Mouse (Mus musculus): Measurements from ENCODE around the gene Pdhb. TPM values are rescaled to one million over a fixed set of nuclear protein-coding genes. Genes with fewer than 3 reads are reported as not detected.

The Pdhb gene
- polyA plus RNA-seq, 1 experiment from 2014 or later: 285 TPM

DNA sequence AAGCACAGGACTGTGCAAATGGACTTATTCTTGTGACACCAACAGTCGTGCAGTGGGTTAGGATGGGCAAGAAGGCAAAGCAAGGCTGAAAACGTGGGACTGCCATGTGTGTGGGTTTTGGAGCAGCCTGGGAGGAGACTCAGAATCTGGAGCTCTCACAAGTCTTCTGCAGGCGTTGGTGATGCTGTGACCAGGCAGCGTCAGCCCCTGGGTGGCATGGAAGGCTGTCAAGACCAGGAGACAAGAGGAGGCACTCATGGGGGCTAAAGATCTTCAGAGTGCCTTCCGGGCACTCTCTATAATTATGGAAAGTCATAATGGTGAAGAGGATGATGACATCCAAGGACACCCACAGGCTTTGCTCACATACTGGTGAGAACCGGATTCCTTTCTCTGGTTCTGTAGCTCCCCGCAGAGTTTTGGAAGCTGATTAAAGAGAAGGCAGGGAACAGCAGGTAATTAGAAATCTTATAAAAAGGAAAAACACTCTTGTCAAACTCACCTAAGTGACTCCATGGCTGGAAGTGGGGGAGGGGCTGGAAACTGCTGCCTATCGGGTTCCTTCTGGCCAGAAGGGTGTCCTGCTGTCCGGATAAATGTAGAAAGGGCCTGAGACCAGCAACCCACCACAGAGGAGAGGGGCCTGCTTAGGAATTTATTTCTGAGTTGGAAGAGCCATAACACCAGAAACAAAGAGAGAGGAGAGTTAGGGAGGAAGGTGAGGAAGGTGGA is 33.5 kb upstream of the Pdhb start:
- Histone ChIP-seq H3K27ac (ENCODE audit: low read depth, low read length) (no peak overlapping the region), H3K9ac (replicated peaks; ENCODE audit: low read depth, low read length) (no peak overlapping the region), H3K4me1 (ENCODE audit: control insufficient read depth, insufficient read depth, low read length) (no peaks in the 10 kb centered on the region), H3K9me3 (ENCODE audit: control insufficient read depth, low read length) (no peaks in the 10 kb centered on the region), H3K4me2 (ENCODE audit: low read depth, low read length) (no peak overlapping the region), H3K36me3 (ENCODE audit: control insufficient read depth, insufficient read depth, low read length) (no peaks in the 10 kb centered on the region), H3K27me3 (ENCODE audit: control insufficient read depth, insufficient read depth, low read length) (no peaks in the 10 kb centered on the region), H3K4me3 (ENCODE audit: low read depth, low read length) (no peak overlapping the region)
- 60% methylated on average over 9 of the region's 9 CpGs for WGBS
- no peak for ATAC-seq (ENCODE audit: low read depth)

DNA sequence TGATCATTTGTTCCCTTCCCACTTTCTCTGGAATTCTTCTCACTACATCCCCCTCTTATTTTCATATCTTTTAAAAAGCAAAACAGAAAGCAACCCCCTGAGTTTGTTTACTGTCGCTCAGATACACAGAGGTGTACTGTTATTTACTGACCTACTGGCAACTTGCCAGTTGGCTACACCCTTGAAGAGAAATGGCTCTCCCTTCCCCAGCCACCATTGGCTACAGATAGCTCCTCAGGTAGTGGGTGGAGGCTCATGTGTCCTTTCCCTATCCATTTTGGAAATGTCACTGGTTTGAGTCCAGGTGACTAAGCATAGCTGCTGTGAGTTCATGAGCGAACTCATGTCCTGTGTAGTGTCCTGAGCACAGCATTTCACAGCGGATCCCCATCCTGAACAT is 28.9 kb upstream of the Pdhb start:
- WGBS: 90% methylated on average over 3 of the region's 3 CpGs
- H3K27me3 ChIP-seq (ENCODE audit: control insufficient read depth, insufficient read depth, low read length): no peaks in the 10 kb centered on the region
- H3K4me3 ChIP-seq (ENCODE audit: low read depth, low read length): no peak overlapping the region
- no peak overlapping the region for H3K4me2 ChIP-seq (ENCODE audit: low read depth, low read length)
- H3K9ac ChIP-seq (replicated peaks; ENCODE audit: low read depth, low read length): no peak overlapping the region
- no peak for ATAC-seq (ENCODE audit: low read depth)
- H3K36me3 ChIP-seq (ENCODE audit: control insufficient read depth, insufficient read depth, low read length): no peaks in the 10 kb centered on the region
- no peak overlapping the region for H3K27ac ChIP-seq (ENCODE audit: low read depth, low read length)
- no peaks in the 10 kb centered on the region for H3K9me3 ChIP-seq (ENCODE audit: control insufficient read depth, low read length)
- no peaks in the 10 kb centered on the region for H3K4me1 ChIP-seq (ENCODE audit: control insufficient read depth, insufficient read depth, low read length)

DNA sequence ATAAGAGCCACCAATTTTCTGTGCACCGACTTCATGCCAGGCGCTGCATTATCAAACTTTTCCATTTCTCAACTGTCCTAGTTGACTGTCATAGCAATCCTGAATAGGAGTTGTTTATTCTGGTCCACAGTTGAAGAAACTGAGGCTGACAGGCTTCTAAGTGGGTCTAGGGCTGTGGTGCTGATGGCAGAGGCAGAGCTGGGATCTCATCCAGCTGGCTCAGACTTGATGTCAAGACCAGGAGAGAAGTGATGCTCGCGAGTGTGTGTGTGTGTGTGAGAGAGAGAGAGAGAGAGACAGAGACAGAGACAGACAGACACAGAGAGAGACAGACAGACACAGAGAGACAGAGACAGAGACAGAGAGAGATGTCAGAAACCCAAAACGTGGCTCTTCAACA is 27.9 kb upstream of the Pdhb start:
- H3K27ac ChIP-seq (ENCODE audit: low read depth, low read length): no peak overlapping the region
- H3K36me3 ChIP-seq (ENCODE audit: control insufficient read depth, insufficient read depth, low read length): no peaks in the 10 kb centered on the region
- no peak for ATAC-seq (ENCODE audit: low read depth)
- no peak overlapping the region for H3K4me2 ChIP-seq (ENCODE audit: low read depth, low read length)
- no peaks in the 10 kb centered on the region for H3K27me3 ChIP-seq (ENCODE audit: control insufficient read depth, insufficient read depth, low read length)
- H3K4me1 ChIP-seq (ENCODE audit: control insufficient read depth, insufficient read depth, low read length): no peaks in the 10 kb centered on the region
- 81% methylated on average over 5 of the region's 5 CpGs for WGBS
- H3K9ac ChIP-seq (replicated peaks; ENCODE audit: low read depth, low read length): no peak overlapping the region
- H3K9me3 ChIP-seq (ENCODE audit: control insufficient read depth, low read length): no peaks in the 10 kb centered on the region
- no peak overlapping the region for H3K4me3 ChIP-seq (ENCODE audit: low read depth, low read length)

DNA sequence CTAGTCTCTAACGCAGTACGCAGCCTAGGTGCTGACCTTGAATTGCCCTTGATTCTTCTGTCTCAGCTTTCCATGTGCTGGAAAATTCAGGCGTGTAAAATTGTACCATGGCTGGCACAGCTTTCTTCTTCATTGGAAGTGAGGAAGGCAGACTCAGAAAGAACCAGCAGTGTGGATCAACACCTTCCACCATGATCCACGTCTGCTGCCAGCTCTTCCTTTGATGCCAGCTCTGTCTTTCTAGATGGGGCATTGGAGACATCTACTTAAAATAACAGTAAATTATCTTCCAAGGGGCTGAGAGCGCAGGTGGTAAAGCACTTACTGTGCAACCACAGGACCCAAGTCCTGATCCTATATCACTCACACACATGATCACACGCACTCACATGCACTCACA is 19.9 kb upstream of the Pdhb start:
- no peak for ATAC-seq (ENCODE audit: low read depth)
- Histone ChIP-seq H3K4me2 (ENCODE audit: low read depth, low read length) (no peak overlapping the region), H3K4me1 (ENCODE audit: control insufficient read depth, insufficient read depth, low read length) (no peaks in the 10 kb centered on the region), H3K36me3 (ENCODE audit: control insufficient read depth, insufficient read depth, low read length) (no peaks in the 10 kb centered on the region), H3K9ac (replicated peaks; ENCODE audit: low read depth, low read length) (no peak overlapping the region), H3K4me3 (ENCODE audit: low read depth, low read length) (no peak overlapping the region), H3K27me3 (ENCODE audit: control insufficient read depth, insufficient read depth, low read length) (no peaks in the 10 kb centered on the region), H3K9me3 (ENCODE audit: control insufficient read depth, low read length) (no peaks in the 10 kb centered on the region), H3K27ac (ENCODE audit: low read depth, low read length) (no peak overlapping the region)
- 88% methylated on average over 6 of the region's 6 CpGs for WGBS

DNA sequence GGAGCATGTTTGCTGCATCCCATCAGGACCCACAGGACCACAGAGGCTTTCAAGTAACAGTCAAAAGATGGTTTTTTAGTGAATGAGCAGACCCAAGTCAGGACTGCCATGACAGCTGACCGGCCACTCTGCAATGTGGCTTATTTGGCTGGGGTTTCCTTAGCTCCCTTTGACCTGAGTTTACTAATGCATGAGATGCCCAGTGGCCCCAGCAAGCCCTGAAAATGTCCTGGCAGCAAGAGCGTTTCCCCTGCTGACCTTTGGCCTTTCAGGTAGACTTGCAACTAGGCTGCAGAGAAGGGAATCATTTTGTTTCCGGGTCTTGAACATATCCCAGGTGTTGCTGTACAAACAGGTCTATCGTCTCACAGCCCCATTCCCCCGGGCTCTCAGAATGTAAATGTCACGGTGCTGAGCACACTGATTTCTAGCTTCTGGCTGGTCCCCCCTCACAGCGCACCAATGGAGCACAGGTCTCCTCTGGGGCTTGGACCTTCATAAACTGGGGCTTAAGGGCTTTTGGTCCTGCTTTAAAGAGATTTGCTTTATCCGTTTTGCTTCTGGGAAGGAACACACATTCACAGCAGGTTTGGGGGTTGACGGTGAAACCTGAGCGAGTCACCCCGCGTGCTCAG is 18.6 kb upstream of the Pdhb start:
- no peak for ATAC-seq (ENCODE audit: low read depth)
- Histone ChIP-seq H3K9ac (replicated peaks; ENCODE audit: low read depth, low read length) (no peak overlapping the region), H3K4me3 (ENCODE audit: low read depth, low read length) (no peak overlapping the region), H3K4me1 (ENCODE audit: control insufficient read depth, insufficient read depth, low read length) (no peaks in the 10 kb centered on the region), H3K4me2 (ENCODE audit: low read depth, low read length) (no peak overlapping the region), H3K27ac (ENCODE audit: low read depth, low read length) (no peak overlapping the region), H3K9me3 (ENCODE audit: control insufficient read depth, low read length) (no peaks in the 10 kb centered on the region), H3K27me3 (ENCODE audit: control insufficient read depth, insufficient read depth, low read length) (no peaks in the 10 kb centered on the region), H3K36me3 (ENCODE audit: control insufficient read depth, insufficient read depth, low read length) (no peaks in the 10 kb centered on the region)
- 79% methylated on average over 12 of the region's 12 CpGs for WGBS

DNA sequence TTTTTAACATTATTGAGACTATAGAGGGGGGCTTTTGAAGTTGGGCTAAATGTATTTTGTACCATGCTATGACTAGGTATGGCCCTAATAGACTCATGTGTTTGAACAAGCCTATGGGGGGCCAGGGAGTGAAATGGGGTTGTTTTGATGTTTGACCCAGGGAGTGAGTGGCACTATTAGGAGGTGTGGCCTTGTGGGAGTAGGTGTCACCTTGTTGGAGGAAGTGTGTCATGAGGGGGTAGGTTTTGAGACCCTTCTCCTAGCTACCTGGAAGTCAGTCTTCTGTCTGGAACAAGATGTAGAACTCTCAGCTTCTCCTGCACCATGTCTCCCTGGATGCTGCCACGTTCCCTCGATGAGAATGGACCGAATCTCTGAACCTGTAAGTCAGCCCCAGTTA is 17.7 kb upstream of the Pdhb start:
- H3K9ac ChIP-seq (replicated peaks; ENCODE audit: low read depth, low read length): no peak overlapping the region
- no peak overlapping the region for H3K4me3 ChIP-seq (ENCODE audit: low read depth, low read length)
- H3K27me3 ChIP-seq (ENCODE audit: control insufficient read depth, insufficient read depth, low read length): no peaks in the 10 kb centered on the region
- H3K27ac ChIP-seq (ENCODE audit: low read depth, low read length): no peak overlapping the region
- ATAC-seq (ENCODE audit: low read depth): no peak
- H3K36me3 ChIP-seq (ENCODE audit: control insufficient read depth, insufficient read depth, low read length): no peaks in the 10 kb centered on the region
- no peaks in the 10 kb centered on the region for H3K9me3 ChIP-seq (ENCODE audit: control insufficient read depth, low read length)
- no peak overlapping the region for H3K4me2 ChIP-seq (ENCODE audit: low read depth, low read length)
- no peaks in the 10 kb centered on the region for H3K4me1 ChIP-seq (ENCODE audit: control insufficient read depth, insufficient read depth, low read length)
- 93% methylated on average over 3 of the region's 3 CpGs for WGBS

DNA sequence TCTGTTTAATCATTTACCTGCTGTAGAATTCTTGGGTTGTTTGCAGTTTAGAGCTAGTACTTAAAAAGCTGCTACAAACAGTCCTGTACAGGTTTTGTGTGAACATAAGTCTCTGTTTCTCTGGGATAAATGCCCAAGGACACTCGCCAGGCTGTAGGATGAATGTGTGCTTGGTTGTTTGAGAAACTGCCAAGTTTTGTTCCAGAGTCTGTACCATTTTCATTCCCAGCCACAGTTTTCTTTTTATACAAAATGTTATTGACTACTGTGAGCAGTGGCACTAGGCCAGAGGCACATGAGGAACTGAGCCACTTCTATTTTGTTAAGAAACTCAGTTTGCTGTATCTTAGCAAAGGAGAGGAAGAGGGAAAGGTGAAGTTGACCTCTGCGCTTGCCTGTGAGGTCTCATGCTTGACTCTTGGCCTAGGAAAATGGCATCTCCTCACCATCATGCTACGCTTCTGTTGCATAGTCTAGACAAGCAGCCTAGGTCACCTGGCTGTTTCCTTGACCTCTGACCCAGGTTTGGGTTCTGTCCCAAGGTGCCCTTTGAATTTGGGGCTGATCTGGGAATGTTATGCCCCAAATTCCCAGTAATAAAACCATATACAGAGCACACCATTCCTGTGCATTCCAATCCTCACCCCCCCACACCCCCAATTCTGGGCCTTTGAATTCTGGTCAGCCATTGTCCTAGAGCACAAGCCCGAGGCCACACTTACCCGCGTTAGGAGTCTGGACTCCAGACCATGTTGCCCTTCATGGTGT is 13.6 kb upstream of the Pdhb start:
- Histone ChIP-seq H3K4me3 (ENCODE audit: low read depth, low read length) (no peak overlapping the region), H3K27me3 (ENCODE audit: control insufficient read depth, insufficient read depth, low read length) (no peaks in the 10 kb centered on the region), H3K9me3 (ENCODE audit: control insufficient read depth, low read length) (no peaks in the 10 kb centered on the region), H3K36me3 (ENCODE audit: control insufficient read depth, insufficient read depth, low read length) (no peaks in the 10 kb centered on the region), H3K27ac (ENCODE audit: low read depth, low read length) (no peak overlapping the region), H3K9ac (replicated peaks; ENCODE audit: low read depth, low read length) (no peak overlapping the region), H3K4me1 (ENCODE audit: control insufficient read depth, insufficient read depth, low read length) (no peaks in the 10 kb centered on the region), H3K4me2 (ENCODE audit: low read depth, low read length) (no peak overlapping the region)
- no peak for ATAC-seq (ENCODE audit: low read depth)
- 86% methylated on average over 6 of the region's 6 CpGs for WGBS

DNA sequence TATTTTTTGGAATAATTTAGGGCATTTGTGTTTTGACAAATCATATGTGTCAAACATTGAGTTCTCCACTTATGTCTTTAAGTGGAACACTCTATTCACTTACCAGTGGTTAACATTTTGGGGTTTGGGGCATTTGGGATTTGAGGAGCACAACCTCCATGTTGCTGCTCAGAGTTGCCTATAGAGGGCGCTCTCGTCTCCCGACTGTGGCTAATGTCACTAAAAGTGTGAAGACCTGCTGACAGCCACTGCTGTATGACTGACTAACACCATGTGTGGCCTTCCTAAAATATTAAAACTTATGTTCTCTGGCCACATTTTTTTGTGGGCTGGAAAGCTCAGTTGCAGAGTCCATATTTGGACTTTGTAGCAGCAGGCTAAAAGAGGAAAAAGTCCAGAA is 10.5 kb upstream of the Pdhb start:
- 60% methylated on average over 3 of the region's 3 CpGs for WGBS
- Histone ChIP-seq H3K9ac (replicated peaks; ENCODE audit: low read depth, low read length) (no peak overlapping the region), H3K4me3 (ENCODE audit: low read depth, low read length) (no peak overlapping the region), H3K36me3 (ENCODE audit: control insufficient read depth, insufficient read depth, low read length) (no peaks in the 10 kb centered on the region), H3K4me2 (ENCODE audit: low read depth, low read length) (no peak overlapping the region), H3K27ac (ENCODE audit: low read depth, low read length) (no peak overlapping the region), H3K9me3 (ENCODE audit: control insufficient read depth, low read length) (no peaks in the 10 kb centered on the region), H3K27me3 (ENCODE audit: control insufficient read depth, insufficient read depth, low read length) (no peaks in the 10 kb centered on the region), H3K4me1 (ENCODE audit: control insufficient read depth, insufficient read depth, low read length) (no peaks in the 10 kb centered on the region)
- ATAC-seq (ENCODE audit: low read depth): no peak

DNA sequence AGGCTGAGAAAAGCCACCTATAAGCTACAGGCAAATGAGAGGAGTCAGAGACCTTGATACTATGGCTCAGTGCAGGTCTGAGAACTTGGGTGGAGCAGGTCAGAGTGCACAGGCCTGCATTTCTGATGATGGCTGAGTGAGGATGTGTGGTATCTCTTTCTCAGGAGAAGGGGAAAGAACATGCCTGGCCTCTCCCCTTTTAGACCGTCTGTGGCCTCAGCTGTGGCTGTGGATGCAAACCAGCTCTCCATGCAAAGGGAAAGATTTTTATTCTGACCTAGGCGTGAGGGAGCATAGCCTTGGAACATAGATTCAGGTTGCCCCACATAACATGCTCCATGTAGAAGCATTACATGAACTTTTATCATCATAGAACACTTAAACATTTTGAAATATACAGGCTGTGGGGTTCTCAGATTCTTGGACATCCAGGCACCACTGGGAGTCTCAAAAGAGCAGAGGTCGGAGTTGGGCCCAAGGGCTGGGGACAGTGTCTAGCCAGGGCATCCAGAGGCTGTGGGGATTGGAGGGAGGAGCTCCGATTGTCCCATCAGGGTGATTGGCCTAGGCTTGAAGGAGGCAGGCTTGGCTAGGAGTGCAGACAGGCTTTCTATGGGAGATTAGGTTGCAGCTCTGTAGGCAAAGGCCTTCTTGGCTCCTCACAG is 7.7 kb upstream of the Pdhb start:
- no peak overlapping the region for H3K4me3 ChIP-seq (ENCODE audit: low read depth, low read length)

More for the DNA sequence above, 7.7 kb upstream of the Pdhb start:
- H3K27ac ChIP-seq (ENCODE audit: low read depth, low read length): no peak overlapping the region
- no peaks in the 10 kb centered on the region for H3K36me3 ChIP-seq (ENCODE audit: control insufficient read depth, insufficient read depth, low read length)
- H3K27me3 ChIP-seq (ENCODE audit: control insufficient read depth, insufficient read depth, low read length): no peaks in the 10 kb centered on the region
- no peak overlapping the region for H3K9ac ChIP-seq (replicated peaks; ENCODE audit: low read depth, low read length)
- no peaks in the 10 kb centered on the region for H3K9me3 ChIP-seq (ENCODE audit: control insufficient read depth, low read length)
- no peaks in the 10 kb centered on the region for H3K4me1 ChIP-seq (ENCODE audit: control insufficient read depth, insufficient read depth, low read length)
- 80% methylated on average over 4 of the region's 4 CpGs for WGBS
- H3K4me2 ChIP-seq (ENCODE audit: low read depth, low read length): no peak overlapping the region
- no peak for ATAC-seq (ENCODE audit: low read depth)
